Comparison of ENCODE assay signal across 21 mouse cellular contexts in genomic region chr19:36953637-36954206, GRCm38 (mm10). TPM values are rescaled to one million over a fixed set of nuclear protein-coding genes. Genes with fewer than 3 reads are reported as not detected.
A peak's percentile ranks its signal among the peaks of the same experiment; 100 is the strongest.
DNase-seq lines count a peak whose midpoint lies in the region; ATAC-seq and TF ChIP-seq lines count a peak whose summit lies in the region.
"Had no signal": no experiment of that assay in that cellular context is flagged by ENCODE, and none has a peak within 500 bp of the region (broad histone marks: within the 10 kb centered on the region; RNA-seq: fewer than 3 reads in every experiment).

No protein-coding gene starts in this region.

- peaks cover 10% of the 10 kb centered on the region; the same call in 1 of the 2 replicates for H3K36me3 ChIP-seq in liver, embryonic 11.5 days (ENCODE audit: control insufficient read depth, insufficient read depth, low read length)
- H3K36me3 ChIP-seq in liver, postnatal 0 days (replicated peaks; ENCODE audit: insufficient read depth, low read length): peaks cover 29% of the 10 kb centered on the region
- peaks cover 12% of the 10 kb centered on the region for H3K36me3 ChIP-seq in liver, embryonic 16.5 days (ENCODE audit: control insufficient read depth, insufficient read depth)
- H3K36me3 ChIP-seq in intestine, embryonic 15.5 days: peaks cover 9% of the 10 kb centered on the region

- no peak for TF ChIP-seq EP300 in liver, postnatal 0 days (IDR thresholded peaks at IDR 0.05; ENCODE audit: low read depth)

- no peak for TF ChIP-seq CTCF in liver, postnatal 0 days (IDR thresholded peaks at IDR 0.05; ENCODE audit: low read depth)
- no peak for TF ChIP-seq CTCF in brain, embryonic 14.5 days (IDR thresholded peaks at IDR 0.05; ENCODE audit: borderline replicate concordance, extremely low read depth, insufficient read depth, insufficient read length)

- no peaks in the 10 kb centered on the region for H3K9me3 ChIP-seq in liver, embryonic 11.5 days (ENCODE audit: control insufficient read depth, low read length)
- H3K9me3 ChIP-seq in liver, postnatal 0 days (ENCODE audit: low read length): no peaks in the 10 kb centered on the region
- no peaks in the 10 kb centered on the region for H3K9me3 ChIP-seq in liver, embryonic 16.5 days (replicated peaks; ENCODE audit: control insufficient read depth, low read length)
- no peaks in the 10 kb centered on the region for H3K9me3 ChIP-seq in intestine, embryonic 15.5 days
- H3K9me3 ChIP-seq: embryonic facial prominence, embryonic 12.5 days; heart, embryonic 13.5 days; hindbrain, embryonic 15.5 days; limb, embryonic 10.5 days; midbrain, embryonic 15.5 days; neural tube, embryonic 13.5 days had no signal

- no peak overlapping the region for H3K9ac ChIP-seq in liver, embryonic 11.5 days (ENCODE audit: low read depth, low read length)
- no peak overlapping the region for H3K9ac ChIP-seq in liver, postnatal 0 days (replicated peaks)
- no peak overlapping the region for H3K9ac ChIP-seq in liver, embryonic 16.5 days (ENCODE audit: low read depth, low read length)
- H3K9ac ChIP-seq in intestine, embryonic 15.5 days: no peak overlapping the region
- H3K9ac ChIP-seq: embryonic facial prominence, embryonic 12.5 days; heart, embryonic 13.5 days; hindbrain, embryonic 15.5 days; midbrain, embryonic 15.5 days; neural tube, embryonic 13.5 days had no signal

- ATAC-seq in liver, embryonic 11.5 days (replicated peaks; ENCODE audit: low FRiP score): peak; percentile 73
- no peak for ATAC-seq in liver, postnatal 0 days
- ATAC-seq in liver, embryonic 16.5 days (ENCODE audit: low read depth): 0 out of 2 replicates have a peak, but pooled peaks have one; percentile 24
- ATAC-seq in cerebellum, adult (ENCODE audit: insufficient number of reproducible peaks, low FRiP score, low TSS enrichment): no peak
- no peak for ATAC-seq in intestine, embryonic 15.5 days
- ATAC-seq: forebrain, embryonic 14.5 days; midbrain, embryonic 15.5 days had no signal

- peaks cover 13% of the 10 kb centered on the region; the same call in 1 of the 2 replicates for H3K4me1 ChIP-seq in liver, embryonic 11.5 days (replicated peaks; ENCODE audit: control insufficient read depth, insufficient read depth, low read length)
- no peaks in the 10 kb centered on the region for H3K4me1 ChIP-seq in liver, postnatal 0 days (ENCODE audit: insufficient read depth)
- H3K4me1 ChIP-seq in liver, embryonic 16.5 days (ENCODE audit: control insufficient read depth, low read depth, low read length): peaks cover 14% of the 10 kb centered on the region
- H3K4me1 ChIP-seq in intestine, embryonic 15.5 days (replicated peaks): no peaks in the 10 kb centered on the region
- H3K4me1 ChIP-seq: embryonic facial prominence, embryonic 12.5 days; hindbrain, embryonic 15.5 days; limb, embryonic 10.5 days; midbrain, embryonic 15.5 days; neural tube, embryonic 13.5 days had no signal

- no peak for TF ChIP-seq POLR2A in brain, embryonic 14.5 days (IDR thresholded peaks at IDR 0.05; ENCODE audit: borderline replicate concordance, extremely low read depth, insufficient read depth, insufficient read length, poor library complexity, severe bottlenecking)

- DNase-seq in embryo, embryonic 10.5 days (ENCODE audit: low spot score): peak; percentile 5
- no peak for DNase-seq in embryo, embryonic 11 days
- no peak for DNase-seq in liver, embryonic 11.5 days (ENCODE audit: low spot score)
- DNase-seq in liver, postnatal 0 days: no peak
- peak; percentile 25 for DNase-seq in brain, embryonic 14.5 days (ENCODE audit: low read depth)
- DNase-seq: adrenal gland, postnatal 10 days; cerebellum, adult 9-10 months; kidney, adult 8-10 months; kidney, postnatal 14 days; lung, postnatal 14 days had no signal

- no peak overlapping the region for H3K4me3 ChIP-seq in liver, embryonic 11.5 days (ENCODE audit: low read depth, low read length)
- H3K4me3 ChIP-seq in liver, postnatal 0 days (ENCODE audit: low read depth, low read length): no peak overlapping the region
- H3K4me3 ChIP-seq in liver, embryonic 16.5 days (ENCODE audit: low read depth, low read length): no peak overlapping the region
- no peak overlapping the region for H3K4me3 ChIP-seq in intestine, embryonic 15.5 days (replicated peaks)
- H3K4me3 ChIP-seq: embryonic facial prominence, embryonic 12.5 days; heart, embryonic 13.5 days; hindbrain, embryonic 15.5 days; limb, embryonic 10.5 days; midbrain, embryonic 15.5 days; myocyte; neural tube, embryonic 13.5 days had no signal

- H3K4me2 ChIP-seq in liver, embryonic 11.5 days: no peak overlapping the region
- no peak overlapping the region for H3K4me2 ChIP-seq in liver, postnatal 0 days (ENCODE audit: low read depth, low read length)
- H3K4me2 ChIP-seq in liver, embryonic 16.5 days (ENCODE audit: low read depth, low read length): no peak overlapping the region
- no peak overlapping the region for H3K4me2 ChIP-seq in intestine, embryonic 15.5 days (replicated peaks)
- H3K4me2 ChIP-seq: embryonic facial prominence, embryonic 12.5 days; heart, embryonic 13.5 days; hindbrain, embryonic 15.5 days; midbrain, embryonic 15.5 days; neural tube, embryonic 13.5 days had no signal

- H3K27me3 ChIP-seq in liver, embryonic 11.5 days (replicated peaks; ENCODE audit: control insufficient read depth, insufficient read depth, low read length): no peaks in the 10 kb centered on the region
- no peaks in the 10 kb centered on the region for H3K27me3 ChIP-seq in liver, postnatal 0 days (ENCODE audit: insufficient read depth, low read length)
- no peaks in the 10 kb centered on the region for H3K27me3 ChIP-seq in liver, embryonic 16.5 days (ENCODE audit: control insufficient read depth, insufficient read depth, low read depth, low read length)
- H3K27me3 ChIP-seq in intestine, embryonic 15.5 days (replicated peaks): no peaks in the 10 kb centered on the region
- H3K27me3 ChIP-seq: embryonic facial prominence, embryonic 12.5 days; heart, embryonic 13.5 days; hindbrain, embryonic 15.5 days; midbrain, embryonic 15.5 days; neural tube, embryonic 13.5 days had no signal

- 40% methylated on average over 4 of the region's 4 CpGs for WGBS in liver, embryonic 11.5 days
- 51% methylated on average over 4 of the region's 4 CpGs for WGBS in liver, postnatal 0 days (ENCODE audit: insufficient replicate concordance)
- 32% methylated on average over 4 of the region's 4 CpGs for WGBS in liver, embryonic 16.5 days (ENCODE audit: insufficient replicate concordance)
- WGBS in intestine, embryonic 15.5 days: 78% methylated on average over 4 of the region's 4 CpGs

- no peak overlapping the region for H3K27ac ChIP-seq in liver, embryonic 11.5 days (ENCODE audit: low read depth, low read length)
- H3K27ac ChIP-seq in liver, postnatal 0 days (ENCODE audit: low read depth): no peak overlapping the region
- H3K27ac ChIP-seq in liver, embryonic 16.5 days (ENCODE audit: low read length): no peak overlapping the region
- H3K27ac ChIP-seq in intestine, embryonic 15.5 days: no peak overlapping the region
- H3K27ac ChIP-seq: embryonic facial prominence, embryonic 12.5 days; heart, embryonic 13.5 days; hindbrain, embryonic 15.5 days; limb, embryonic 10.5 days; midbrain, embryonic 15.5 days; neural tube, embryonic 13.5 days had no signal

RNA-seq across cellular contexts. Expression of gene Btaf1, which starts 27.8 kb away (rescaled TPM):
- polyA plus RNA-seq in liver, embryonic 11.5 days (2014; fragmentation: Nextera tagmentation; extraction: Ambion mirVana): 29.9 and 32.4 TPM in 2 replicates
- 2.9 and 3.7 TPM in 2 replicates for polyA plus RNA-seq in liver, postnatal 0 days (2015; fragmentation: Nextera tagmentation; extraction: Ambion mirVana)
- polyA plus RNA-seq in brain, embryonic 14.5 days (2012; rRNA removed): 12.4 and 15.6 TPM in 2 replicates
- 7.9 and 8.5 TPM in 2 replicates for polyA plus RNA-seq in liver, embryonic 16.5 days (2015; fragmentation: Nextera tagmentation; extraction: Ambion mirVana)
- polyA plus RNA-seq in intestine, embryonic 15.5 days (2015; fragmentation: Nextera tagmentation; extraction: Ambion mirVana): 8.3 and 9.1 TPM in 2 replicates

RNA-seq across cellular contexts. Expression of gene Fgfbp3, which starts 34.3 kb away (rescaled TPM):
- 3.0 and 3.1 TPM in 2 replicates for polyA plus RNA-seq in liver, embryonic 11.5 days (2014; fragmentation: Nextera tagmentation; extraction: Ambion mirVana)
- polyA plus RNA-seq in liver, postnatal 0 days (2015; fragmentation: Nextera tagmentation; extraction: Ambion mirVana): 1.0 and 1.2 TPM in 2 replicates
- polyA plus RNA-seq in brain, embryonic 14.5 days (2012; rRNA removed): 55.0 and 65.0 TPM in 2 replicates
- polyA plus RNA-seq in liver, embryonic 16.5 days (2015; fragmentation: Nextera tagmentation; extraction: Ambion mirVana): 0.65 and 0.81 TPM in 2 replicates
- 4.2 and 5.0 TPM in 2 replicates for polyA plus RNA-seq in intestine, embryonic 15.5 days (2015; fragmentation: Nextera tagmentation; extraction: Ambion mirVana)

Comparison
In these comparisons a context has a peak if more than half of its experiments do, and no peak if none do; other contexts are left out.
1. DNase-seq: peak in embryo, embryonic 10.5 days (single experiment) and brain, embryonic 14.5 days (single experiment); none in embryo, embryonic 11 days (single experiment), liver, embryonic 11.5 days (single experiment) and liver, postnatal 0 days (single experiment).
2. ATAC-seq: peak in liver, embryonic 11.5 days (single experiment) and liver, embryonic 16.5 days (single experiment); none in liver, postnatal 0 days (single experiment), cerebellum, adult (single experiment) and intestine, embryonic 15.5 days (single experiment).